Comparison of ENCODE assay signal across 8 mouse cellular contexts in the genomic region with DNA sequence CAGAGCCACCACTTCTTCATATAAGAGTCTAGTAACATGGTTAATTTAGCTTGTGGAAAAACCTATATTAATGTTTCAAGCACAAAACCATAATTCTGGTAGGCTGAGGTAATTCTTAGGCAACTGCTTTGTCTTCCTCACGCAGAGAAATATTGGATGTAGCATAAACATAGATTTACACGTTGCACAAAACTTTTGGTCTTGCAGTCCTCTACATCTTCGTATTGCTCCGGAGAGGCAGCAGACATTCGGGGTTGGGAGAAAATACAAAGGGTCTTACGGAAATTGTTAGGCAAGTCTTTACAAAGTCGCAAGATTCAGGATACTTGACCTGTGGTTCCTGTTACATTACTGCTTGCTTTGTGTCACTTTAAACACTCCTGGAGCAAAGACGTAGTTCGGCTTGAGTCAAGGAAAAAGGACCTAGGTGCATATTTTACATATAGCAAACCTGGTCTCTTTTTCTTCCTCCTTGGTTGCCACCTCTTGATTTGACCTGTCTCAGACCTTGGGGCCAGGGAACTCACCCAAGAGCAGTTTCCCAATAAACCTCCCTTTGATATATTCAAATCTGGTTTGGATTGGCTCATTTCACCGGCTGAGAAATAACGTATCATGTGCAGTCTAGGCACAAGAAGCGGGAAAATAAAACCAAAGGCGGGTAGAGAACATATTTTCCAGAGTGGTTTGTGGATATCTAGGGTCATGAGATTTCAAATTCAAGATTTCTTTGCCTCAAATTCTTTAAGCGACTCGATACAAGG. TPM values are rescaled to one million over a fixed set of nuclear protein-coding genes. Genes with fewer than 3 reads are reported as not detected.
DNase-seq lines count a peak whose midpoint lies in the region; ATAC-seq lines count a peak whose summit lies in the region.

No protein-coding gene starts in this region.

- peak; percentile 39 for DNase-seq in adrenal gland, adult 2 months
- DNase-seq in adrenal gland, postnatal 4 days (ENCODE audit: low spot score in 2 of 2), result no peak
- DNase-seq in neural tube, embryonic 11.5 days (ENCODE audit: low spot score), result no peak
- no peak for DNase-seq in neural tube, embryonic 10.5 days (ENCODE audit: extremely low spot score, low spot score)
- DNase-seq in hindbrain, embryonic 10.5 days (ENCODE audit: low spot score), result peak; percentile 55
- no peak for DNase-seq in ovary, postnatal 10 days (ENCODE audit: low spot score)
- DNase-seq in frontal cortex, adult 2 months (ENCODE audit: extremely low spot score in 1 of 2, low spot score in 1 of 2), result no peak

- peaks cover 13% of the 10 kb centered on the region; the same call in 1 of the 2 replicates for H3K4me1 ChIP-seq in neural tube, embryonic 11.5 days (ENCODE audit: control insufficient read depth, insufficient read depth, low read length)
- H3K4me1 ChIP-seq in hindbrain, embryonic 10.5 days (replicated peaks), result peaks cover 51% of the 10 kb centered on the region

- H3K9ac ChIP-seq in neural tube, embryonic 11.5 days (ENCODE audit: low read length), result peak overlapping the region; percentile 78

- ATAC-seq in neural tube, embryonic 11.5 days (ENCODE audit: insufficient read depth, low FRiP score, low TSS enrichment), result peak; percentile 1; the same call in 1 of the 2 replicates
- ATAC-seq in megakaryocyte progenitor cell, adult 5-6 weeks (replicated peaks; ENCODE audit: poor library complexity), result peak; percentile 8

- WGBS in neural tube, embryonic 11.5 days, result 1% methylated on average over 15 of the region's 15 CpGs
- WGBS in hindbrain, embryonic 10.5 days, result under 1% methylated on average over 15 of the region's 15 CpGs

- H3K9me3 ChIP-seq in neural tube, embryonic 11.5 days (ENCODE audit: control insufficient read depth, low read length), result no peaks in the 10 kb centered on the region
- no peaks in the 10 kb centered on the region for H3K9me3 ChIP-seq in hindbrain, embryonic 10.5 days

- H3K27ac ChIP-seq in neural tube, embryonic 11.5 days (ENCODE audit: low read depth, low read length), result peak overlapping the region; percentile 92
- peak overlapping the region; percentile 98 for H3K27ac ChIP-seq in hindbrain, embryonic 10.5 days

- H3K4me3 ChIP-seq in neural tube, embryonic 11.5 days (ENCODE audit: low read depth, low read length), result peak overlapping the region; percentile 42
- H3K4me3 ChIP-seq in hindbrain, embryonic 10.5 days, result peak overlapping the region; percentile 64

- H3K36me3 ChIP-seq in neural tube, embryonic 11.5 days (ENCODE audit: control insufficient read depth, insufficient read depth, low read length), result no peaks in the 10 kb centered on the region
- H3K36me3 ChIP-seq in hindbrain, embryonic 10.5 days, result no peaks in the 10 kb centered on the region

- H3K4me2 ChIP-seq in neural tube, embryonic 11.5 days (ENCODE audit: low read depth), result peak overlapping the region; percentile 73

- H3K27me3 ChIP-seq in neural tube, embryonic 11.5 days (ENCODE audit: control insufficient read depth, insufficient read depth, low read length), result no peaks in the 10 kb centered on the region
- H3K27me3 ChIP-seq in hindbrain, embryonic 10.5 days (ENCODE audit: insufficient read depth, poor library complexity, severe bottlenecking), result no peaks in the 10 kb centered on the region

RNA-seq across cellular contexts. Expression of gene Hist1h3g, which starts 0.7 kb away (rescaled TPM):
- total RNA-seq in adrenal gland, adult 2 months (2021), result 1 to 10 TPM; 2.2 to 7.1 TPM
- 3.2 and 3.5 TPM in 2 replicates for polyA plus RNA-seq in adrenal gland, adult 2 months (2012; rRNA removed)
- 100 to 1,000 TPM; 144 to 196 TPM for total RNA-seq in adrenal gland, postnatal 4 days (2021)
- 3.3 and 4.3 TPM in 2 replicates for polyA plus RNA-seq in neural tube, embryonic 11.5 days (2014; fragmentation: Nextera tagmentation; extraction: Ambion mirVana)
- 3.3 and 6.0 TPM in 2 replicates for polyA plus RNA-seq in hindbrain, embryonic 10.5 days (2016; fragmentation: Nextera tagmentation; extraction: Ambion mirVana)
- 212 and 246 TPM in 2 replicates for total RNA-seq in megakaryocyte progenitor cell, adult 5-6 weeks (2015)
- total RNA-seq in megakaryocyte progenitor cell, adult 5-6 weeks (2017), result 210 and 363 TPM in 2 replicates
- polyA plus RNA-seq in frontal cortex, adult 2 months (2012; rRNA removed), result 0.46 and 0.82 TPM in 2 replicates

RNA-seq across cellular contexts. Expression of gene Hist1h2af, which starts 0.8 kb away (rescaled TPM):
- 10 to 100 TPM; 17.9 to 20.0 TPM for total RNA-seq in adrenal gland, adult 2 months (2021)
- polyA plus RNA-seq in adrenal gland, adult 2 months (2012; rRNA removed), result 24.9 and 66.0 TPM in 2 replicates
- total RNA-seq in adrenal gland, postnatal 4 days (2021), result 100 to 1,000 TPM; 512 to 538 TPM
- 1.6 and 2.1 TPM in 2 replicates for polyA plus RNA-seq in neural tube, embryonic 11.5 days (2014; fragmentation: Nextera tagmentation; extraction: Ambion mirVana)
- 7.8 and 9.2 TPM in 2 replicates for polyA plus RNA-seq in hindbrain, embryonic 10.5 days (2016; fragmentation: Nextera tagmentation; extraction: Ambion mirVana)
- total RNA-seq in megakaryocyte progenitor cell, adult 5-6 weeks (2015), result 36.0 and 48.7 TPM in 2 replicates
- total RNA-seq in megakaryocyte progenitor cell, adult 5-6 weeks (2017), result 1,885 and 2,197 TPM in 2 replicates
- 3.9 and 9.2 TPM in 2 replicates for polyA plus RNA-seq in frontal cortex, adult 2 months (2012; rRNA removed)

RNA-seq across cellular contexts. Expression of gene Hist1h4h, which starts 3.7 kb away (rescaled TPM):
- 100 to 1,000 TPM; 338 to 400 TPM for total RNA-seq in adrenal gland, adult 2 months (2021)
- polyA plus RNA-seq in adrenal gland, adult 2 months (2012; rRNA removed), result 20.2 and 33.8 TPM in 2 replicates
- 1,000 to 10,000 TPM; 1,239 to 1,302 TPM for total RNA-seq in adrenal gland, postnatal 4 days (2021)
- polyA plus RNA-seq in neural tube, embryonic 11.5 days (2014; fragmentation: Nextera tagmentation; extraction: Ambion mirVana), result 3.4 and 6.8 TPM in 2 replicates
- 5.8 and 7.4 TPM in 2 replicates for polyA plus RNA-seq in hindbrain, embryonic 10.5 days (2016; fragmentation: Nextera tagmentation; extraction: Ambion mirVana)
- total RNA-seq in megakaryocyte progenitor cell, adult 5-6 weeks (2015), result 57.4 and 61.0 TPM in 2 replicates
- 855 and 1,026 TPM in 2 replicates for total RNA-seq in megakaryocyte progenitor cell, adult 5-6 weeks (2017)
- polyA plus RNA-seq in frontal cortex, adult 2 months (2012; rRNA removed), result 26.6 and 33.5 TPM in 2 replicates

RNA-seq across cellular contexts. Expression of gene Hist1h2bh, which starts 8.6 kb away (rescaled TPM):
- total RNA-seq in adrenal gland, adult 2 months (2021), result 1 to 10 TPM; 3.0 to 3.2 TPM
- 1.2 and 1.5 TPM in 2 replicates for polyA plus RNA-seq in adrenal gland, adult 2 months (2012; rRNA removed)
- 10 to 100 TPM; 29.4 to 38.7 TPM for total RNA-seq in adrenal gland, postnatal 4 days (2021)
- 0.82 and 1.3 TPM in 2 replicates for polyA plus RNA-seq in neural tube, embryonic 11.5 days (2014; fragmentation: Nextera tagmentation; extraction: Ambion mirVana)
- polyA plus RNA-seq in hindbrain, embryonic 10.5 days (2016; fragmentation: Nextera tagmentation; extraction: Ambion mirVana), result 0.51 and 1.1 TPM in 2 replicates
- 32.4 and 33.2 TPM in 2 replicates for total RNA-seq in megakaryocyte progenitor cell, adult 5-6 weeks (2015)
- total RNA-seq in megakaryocyte progenitor cell, adult 5-6 weeks (2017), result 120 and 144 TPM in 2 replicates
- polyA plus RNA-seq in frontal cortex, adult 2 months (2012; rRNA removed), result 0.15 and 0.44 TPM in 2 replicates

RNA-seq across cellular contexts. Expression of gene Hist1h3f, which starts 9.3 kb away (rescaled TPM):
- total RNA-seq in adrenal gland, adult 2 months (2021), result 10 to 100 TPM; 16.8 to 18.0 TPM
- 3.0 and 3.1 TPM in 2 replicates for polyA plus RNA-seq in adrenal gland, adult 2 months (2012; rRNA removed)
- total RNA-seq in adrenal gland, postnatal 4 days (2021), result 100 to 1,000 TPM; 150 to 177 TPM
- polyA plus RNA-seq in neural tube, embryonic 11.5 days (2014; fragmentation: Nextera tagmentation; extraction: Ambion mirVana), result 0.51 and 1.4 TPM in 2 replicates
- polyA plus RNA-seq in hindbrain, embryonic 10.5 days (2016; fragmentation: Nextera tagmentation; extraction: Ambion mirVana), result 0.92 and 1.1 TPM in 2 replicates
- total RNA-seq in megakaryocyte progenitor cell, adult 5-6 weeks (2015), result 40.7 and 44.7 TPM in 2 replicates
- 86.8 and 176 TPM in 2 replicates for total RNA-seq in megakaryocyte progenitor cell, adult 5-6 weeks (2017)
- polyA plus RNA-seq in frontal cortex, adult 2 months (2012; rRNA removed), result 0.22 and 0.59 TPM in 2 replicates

Comparison
In these comparisons a context has a peak if more than half of its experiments do, and no peak if none do; other contexts are left out.
1. DNase-seq: peak in adrenal gland, adult 2 months (single experiment) and hindbrain, embryonic 10.5 days (single experiment); none in adrenal gland, postnatal 4 days (0 of 2), neural tube, embryonic 11.5 days (single experiment), neural tube, embryonic 10.5 days (single experiment), ovary, postnatal 10 days (single experiment) and frontal cortex, adult 2 months (0 of 2).